Mouse (Mus musculus): Measurements from ENCODE around the gene Tubb4b.

GRCm38 (mm10) chr2:25240310-25240709, 15.8 kb upstream of the Tubb4b start:
- TF ChIP-seq CTCF (IDR thresholded peaks at IDR 0.05; ENCODE audit: low read depth, low read length) (no peak), EP300 (IDR thresholded peaks at IDR 0.05; ENCODE audit: insufficient read depth, low read depth, low read length) (no peak)

Data from ES-Bruce4 (cell line).